Mouse (Mus musculus) adrenal gland, adult 18-20 months (tissue): ENCODE results near the gene Triobp. TPM values are rescaled to one million over a fixed set of nuclear protein-coding genes. Genes with fewer than 3 reads are reported as not detected.

Experiments
- DNase-seq, 2 experiments: peaks; one replicate each; pipeline ENCODE4 v3.0.0; 2021 to 2022; ENCODE audit warnings: low spot score in 2 of 2
- long read RNA-seq, 2 experiments: library from polyadenylated mRNA; stranded (forward); transcript quantifications; one replicate each; pipeline ENCODE4 v2.0.0; 2021
- total RNA-seq, 2 experiments: library from RNA; stranded (reverse); gene quantifications; 1 replicate in 1 of 2; 2 replicates in 1 of 2; pipeline ENCODE4 v1.2.3; 2021

Gene Triobp
- 100 to 1,000 TPM in 1 of 2 experiments, 10 to 100 TPM in 1; 97.1 to 105 TPM for total RNA-seq
- long read RNA-seq, experiment 1, transcript Triobp-206 (8 exons, 1,660 nt): minor isoform, 6 of 201 reads
- long read RNA-seq, experiment 1, transcript Triobp-201 (14 exons, 2,570 nt): major isoform, 163 of 201 reads
- long read RNA-seq, experiment 1, partial matches to known transcripts: 18 of 201 reads
- long read RNA-seq, experiment 1, other reads (novel, unspliced or antisense): 13 of 201 reads
- long read RNA-seq, experiment 2, transcript Triobp-201 (14 exons, 2,570 nt): major isoform, 323 of 409 reads
- long read RNA-seq, experiment 2, transcript Triobp-206 (8 exons, 1,660 nt): minor isoform, 8 of 409 reads
- long read RNA-seq, experiment 2, partial matches to known transcripts: 49 of 409 reads
- long read RNA-seq, experiment 2, other reads (novel, unspliced or antisense): 27 of 409 reads

DNA sequence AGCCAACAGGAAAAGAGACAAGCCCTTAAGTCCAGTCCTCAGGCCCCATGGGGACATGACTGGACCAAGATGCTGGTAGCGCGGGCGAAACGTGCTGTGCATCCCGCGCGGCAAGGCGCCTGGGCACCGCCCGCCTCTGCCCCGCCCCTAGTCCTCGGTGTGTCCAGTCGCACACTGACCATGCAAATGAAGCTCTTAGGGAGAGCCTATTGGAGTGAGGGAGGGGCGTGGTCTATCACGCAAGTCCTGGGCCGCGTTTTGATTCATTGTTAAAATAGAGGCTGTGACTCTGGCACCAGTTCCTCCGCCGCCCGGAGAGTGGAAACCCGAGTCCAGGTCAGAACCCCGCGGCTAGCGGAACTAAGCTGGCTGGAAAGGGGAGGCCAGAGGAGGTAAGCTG lies at the start of gene Triobp:
Gene Triobp, plus strand, starts transcription at position 68 of the 400 bp plus-strand sequence.
- peak; percentile 69 to 75 for DNase-seq

DNA sequence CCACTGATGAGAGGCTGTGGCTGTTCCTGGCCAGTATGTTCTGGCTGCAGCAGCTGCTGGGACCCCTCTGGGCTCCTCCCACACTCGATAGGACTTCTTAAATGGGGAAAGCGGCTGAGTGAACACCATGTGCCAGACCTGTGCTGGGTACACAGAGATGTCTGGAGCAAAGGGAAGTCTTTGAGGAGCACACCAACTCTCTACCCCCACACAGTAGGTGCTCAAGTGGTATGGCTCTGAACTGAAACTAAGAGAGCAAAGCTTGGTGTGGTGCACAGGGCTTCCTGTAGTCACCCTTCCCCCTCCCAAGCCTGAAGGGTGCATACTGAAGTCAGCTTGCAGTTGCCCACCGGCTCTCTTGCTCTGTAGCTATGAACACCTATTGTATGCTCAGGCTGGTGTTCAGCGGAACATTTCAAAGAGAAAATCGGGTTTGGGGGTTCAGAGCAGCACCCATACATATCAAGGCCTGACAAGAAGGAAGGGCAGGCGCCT lies 49.0 kb upstream of the Triobp start:
- DNase-seq: no peak

DNA sequence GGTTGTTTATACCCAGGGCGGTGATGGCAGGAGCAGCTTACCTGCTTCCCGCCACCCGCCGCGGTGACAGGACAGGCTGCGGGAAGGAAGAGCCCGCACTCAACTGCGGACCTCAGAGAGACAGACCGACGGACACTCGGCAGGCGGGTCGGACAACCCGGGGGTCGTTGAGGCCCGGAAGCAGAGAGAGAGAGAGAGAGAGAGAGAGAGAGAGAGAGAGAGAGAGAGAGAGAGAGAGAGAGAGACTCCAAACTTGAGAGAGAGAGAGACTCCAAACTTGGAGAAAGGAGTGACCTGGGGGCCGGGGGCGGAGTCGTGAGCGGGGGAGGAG lies 48.1 kb upstream of the Triobp start, which contains the start of gene Gm49510:
Gene Gm49510, plus strand, starts transcription at position 259 of the 331 bp plus-strand sequence.
- no peak for DNase-seq

DNA sequence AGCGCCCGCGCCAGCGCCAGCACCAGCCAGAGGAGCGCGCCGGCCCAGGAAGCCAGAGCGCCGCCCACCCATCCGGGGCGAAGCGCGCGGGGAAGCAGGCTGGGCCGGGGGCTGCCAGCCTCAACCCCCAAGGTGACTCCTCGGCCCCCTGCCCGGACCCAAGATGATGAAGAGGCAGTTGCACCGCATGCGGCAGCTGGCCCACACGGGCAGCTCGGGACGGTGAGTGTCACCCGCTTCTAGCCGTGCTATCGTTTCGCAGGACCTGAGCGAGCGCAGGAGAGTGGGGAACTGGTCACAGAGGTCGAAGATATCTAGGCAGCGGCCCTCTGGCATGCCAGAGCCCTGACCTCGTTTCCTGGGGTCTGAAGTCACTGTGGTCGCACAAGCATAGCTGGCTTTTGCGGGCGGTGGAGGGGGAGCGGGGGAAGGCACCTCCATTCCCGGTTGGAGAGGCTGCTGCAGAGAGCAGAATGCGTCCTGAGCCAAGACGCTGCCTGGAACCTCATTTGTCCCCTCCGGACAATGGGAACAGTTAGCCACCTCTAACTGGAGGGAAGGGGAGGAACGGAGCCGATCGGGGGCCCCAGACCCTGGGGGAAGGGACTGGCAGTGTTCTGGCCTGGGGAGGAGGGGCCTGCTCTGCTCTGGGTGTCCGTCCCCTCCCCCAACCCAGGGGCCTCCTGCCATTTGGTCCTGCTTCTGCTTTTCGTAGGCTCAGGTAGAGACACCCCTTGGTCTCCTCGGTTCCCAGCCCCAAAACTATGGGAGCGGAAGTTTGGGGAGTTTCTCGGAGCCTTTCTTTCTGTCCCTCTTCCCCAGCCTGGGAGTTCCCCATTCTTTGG lies 47.6 kb upstream of the Triobp start, which contains the start of gene Sh3bp1:
Gene Sh3bp1, plus strand, starts transcription at position 29 of the 845 bp plus-strand sequence.
- peak; percentile 37 to 67 for DNase-seq

DNA sequence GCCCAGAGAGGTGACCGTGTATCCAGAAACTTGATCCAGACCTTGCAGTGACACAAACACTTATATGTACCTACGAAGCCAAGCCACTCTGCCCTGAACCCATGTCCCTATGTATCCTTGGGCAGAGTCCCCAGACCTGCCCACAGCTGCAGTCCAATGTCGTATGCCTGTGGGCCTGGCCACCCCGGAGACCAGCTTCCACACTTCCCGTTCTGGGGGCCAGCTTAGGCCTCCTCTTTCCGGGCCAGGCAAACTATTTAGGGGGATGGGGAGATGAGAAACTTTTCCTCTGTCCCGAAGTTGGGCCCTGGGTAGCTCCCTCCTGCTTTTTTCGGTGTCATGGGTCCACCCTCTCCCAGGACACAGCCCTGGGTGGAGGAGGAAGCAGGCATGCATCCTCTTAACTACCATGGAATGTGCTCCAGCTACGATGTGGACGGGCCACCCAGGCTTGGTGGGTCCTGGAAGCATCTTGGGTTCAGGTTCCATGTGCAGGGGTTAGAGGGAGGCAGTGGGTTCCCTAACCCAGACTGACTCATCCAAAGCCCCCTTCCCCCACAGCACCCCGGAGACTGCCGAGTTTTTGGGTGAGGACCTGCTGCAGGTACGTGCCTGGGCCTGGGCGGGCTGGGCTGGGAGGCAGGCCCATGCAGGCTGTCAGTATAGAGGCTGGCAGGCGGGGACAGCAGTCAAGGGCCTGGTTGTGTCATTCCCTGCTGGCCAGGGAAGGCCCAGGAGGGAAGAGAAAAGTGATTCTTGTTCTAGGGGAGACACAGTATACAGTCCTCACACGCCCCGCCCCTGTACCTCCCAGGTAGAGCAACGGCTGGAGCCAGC lies 46.7 kb upstream of the Triobp start:
- no peak for DNase-seq

DNA sequence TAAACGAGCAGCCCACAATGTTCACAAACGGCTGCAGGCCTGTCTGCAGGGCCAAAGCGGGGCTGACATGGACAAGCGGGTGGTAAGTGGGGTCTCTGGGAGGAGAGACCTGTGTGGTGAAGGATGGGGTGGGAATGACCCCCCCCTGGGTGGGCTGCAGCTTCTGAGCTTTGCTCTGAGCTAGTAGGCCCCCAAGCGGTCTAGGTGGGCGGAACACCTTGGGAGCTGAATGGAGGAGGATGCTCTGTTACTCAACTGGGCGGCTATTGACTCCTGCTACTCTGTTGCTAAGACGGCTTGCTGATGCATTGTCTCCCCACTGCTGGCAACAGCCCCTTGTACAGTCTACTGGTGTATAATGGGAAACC lies 46.1 kb upstream of the Triobp start:
- no peak for DNase-seq

DNA sequence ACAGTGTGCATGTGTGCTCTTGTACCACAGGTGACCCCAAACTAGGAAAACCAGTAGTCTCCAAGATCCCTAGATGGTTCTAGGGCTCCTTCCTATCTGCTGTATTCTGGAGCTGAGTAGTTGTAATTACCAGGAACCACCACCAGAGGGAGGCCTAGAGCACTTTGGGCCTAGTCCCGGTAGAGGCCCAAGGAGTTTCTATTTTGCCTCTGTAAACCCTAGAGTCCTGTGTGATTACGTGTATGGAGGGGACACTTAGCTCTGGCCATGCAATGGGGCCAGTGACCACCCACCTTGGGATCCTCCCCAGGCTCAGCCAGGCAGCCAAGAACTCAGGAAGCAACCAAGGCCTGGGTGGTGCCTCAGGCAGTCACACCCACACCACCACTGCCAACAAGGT lies 44.3 kb upstream of the Triobp start:
- DNase-seq: peak; percentile 83 to 87

DNA sequence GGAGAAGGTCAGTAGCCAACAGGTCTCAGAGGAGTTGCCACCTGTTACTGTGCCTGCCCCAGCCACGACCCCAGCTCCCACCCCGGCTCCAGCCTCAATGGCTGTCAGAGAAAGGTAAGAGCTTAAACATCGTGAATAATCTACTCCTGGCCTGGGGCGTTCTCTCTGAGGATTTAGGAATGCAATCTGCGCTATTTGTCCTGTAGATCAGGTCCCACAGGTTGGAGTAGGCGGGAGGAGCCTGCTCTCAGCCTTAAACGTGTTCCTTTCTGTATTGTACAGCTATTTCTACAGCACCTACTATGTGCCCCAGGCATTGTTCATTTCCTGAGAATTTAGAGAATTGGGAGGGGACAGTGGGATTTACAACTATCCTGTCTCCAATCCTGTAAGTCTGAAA lies 39.1 kb upstream of the Triobp start:
- DNase-seq: no peak

DNA sequence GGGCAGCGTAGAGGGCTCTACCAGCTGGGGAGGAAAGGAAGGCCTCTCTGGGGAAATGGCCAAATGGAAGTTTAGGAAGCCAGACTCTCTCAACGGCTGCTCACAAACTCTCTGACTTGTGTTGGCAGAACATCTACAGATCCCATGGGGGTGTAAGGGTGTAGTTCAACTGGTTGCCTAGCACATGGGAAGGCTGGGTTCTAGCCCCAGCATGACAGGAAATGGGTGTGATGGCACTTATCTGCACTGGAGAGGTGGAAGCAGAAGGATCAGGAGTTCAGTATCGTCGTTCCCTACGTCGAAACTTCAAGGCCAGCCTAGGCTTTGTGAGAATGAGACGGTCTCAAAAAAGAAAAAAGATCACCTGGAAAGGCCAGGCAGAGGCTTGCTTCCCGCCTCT lies 38.5 kb upstream of the Triobp start:
- no peak for DNase-seq

DNA sequence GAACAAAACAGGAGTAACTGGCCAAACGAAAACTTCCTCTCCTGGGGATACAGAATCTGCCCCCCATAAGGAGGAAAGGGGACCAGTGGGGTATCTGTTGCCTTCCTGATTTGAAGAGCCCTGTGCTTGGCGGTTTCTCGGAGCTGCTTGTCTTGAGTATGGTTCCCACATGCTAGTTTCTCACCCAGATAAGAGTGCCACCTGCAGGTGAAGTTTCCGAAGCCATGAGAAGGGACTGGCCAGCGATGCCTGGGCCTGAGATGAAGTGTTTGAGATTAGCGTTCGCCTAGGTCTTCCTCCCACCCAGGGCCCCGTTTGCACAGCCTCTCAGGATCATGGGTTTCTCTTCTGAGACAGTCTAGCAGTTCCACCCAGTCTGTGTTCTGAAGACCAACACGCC lies 35.5 kb upstream of the Triobp start:
- DNase-seq: no peak

DNA sequence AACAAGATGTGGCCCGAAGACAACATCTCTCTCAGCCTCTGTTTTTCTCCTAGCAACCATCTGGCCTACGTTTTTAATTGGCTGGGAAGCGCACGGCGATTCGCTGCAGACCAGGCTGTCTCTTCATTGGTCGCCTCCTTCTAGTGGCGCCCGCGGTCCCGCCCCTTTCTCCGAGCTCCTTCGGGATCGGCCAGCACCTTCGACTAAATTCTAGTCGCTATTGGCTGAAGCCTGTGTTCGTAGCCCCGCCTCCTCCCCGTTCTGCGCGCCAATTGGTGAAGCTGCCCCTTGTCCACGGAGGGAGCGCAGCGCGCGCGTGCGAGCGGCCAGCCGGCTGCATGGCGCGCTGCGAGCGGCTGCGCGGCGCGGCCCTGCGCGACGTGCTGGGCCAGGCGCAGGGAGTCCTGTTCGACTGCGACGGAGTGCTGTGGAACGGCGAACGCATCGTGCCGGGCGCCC lies 33.9 kb upstream of the Triobp start, which contains the start of gene Pdxp:
Gene Pdxp, plus strand, starts transcription at position 288 of the 459 bp plus-strand sequence.
- DNase-seq: peak; percentile 79 to 80

DNA sequence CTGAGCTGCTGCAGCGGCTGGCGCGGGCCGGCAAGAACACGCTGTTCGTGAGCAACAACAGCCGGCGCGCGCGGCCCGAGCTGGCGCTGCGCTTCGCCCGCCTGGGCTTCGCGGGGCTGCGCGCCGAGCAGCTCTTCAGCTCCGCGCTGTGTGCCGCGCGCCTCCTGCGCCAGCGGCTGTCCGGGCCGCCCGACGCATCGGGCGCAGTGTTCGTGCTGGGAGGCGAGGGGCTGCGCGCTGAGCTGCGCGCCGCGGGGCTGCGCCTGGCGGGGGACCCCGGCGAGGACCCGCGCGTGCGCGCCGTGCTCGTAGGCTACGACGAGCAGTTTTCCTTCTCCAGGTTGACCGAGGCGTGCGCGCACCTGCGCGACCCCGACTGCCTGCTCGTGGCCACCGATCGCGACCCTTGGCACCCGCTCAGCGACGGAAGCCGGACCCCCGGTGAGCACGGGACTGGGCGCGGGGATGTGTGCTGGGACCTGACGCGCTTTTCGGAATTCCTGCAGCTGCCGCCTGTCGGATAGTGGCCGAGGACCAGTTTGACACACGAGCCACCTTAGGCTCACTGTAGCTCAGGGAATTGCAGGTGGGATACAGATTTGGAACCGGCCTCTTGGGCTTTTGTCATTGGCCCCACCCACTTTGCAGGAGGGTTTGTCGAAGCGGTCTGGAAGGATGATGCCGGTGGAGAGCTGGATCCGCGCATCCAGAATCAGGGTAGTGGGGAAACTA lies 33.3 kb upstream of the Triobp start:
- DNase-seq: peak in 1 of 2 experiments; percentile 31

DNA sequence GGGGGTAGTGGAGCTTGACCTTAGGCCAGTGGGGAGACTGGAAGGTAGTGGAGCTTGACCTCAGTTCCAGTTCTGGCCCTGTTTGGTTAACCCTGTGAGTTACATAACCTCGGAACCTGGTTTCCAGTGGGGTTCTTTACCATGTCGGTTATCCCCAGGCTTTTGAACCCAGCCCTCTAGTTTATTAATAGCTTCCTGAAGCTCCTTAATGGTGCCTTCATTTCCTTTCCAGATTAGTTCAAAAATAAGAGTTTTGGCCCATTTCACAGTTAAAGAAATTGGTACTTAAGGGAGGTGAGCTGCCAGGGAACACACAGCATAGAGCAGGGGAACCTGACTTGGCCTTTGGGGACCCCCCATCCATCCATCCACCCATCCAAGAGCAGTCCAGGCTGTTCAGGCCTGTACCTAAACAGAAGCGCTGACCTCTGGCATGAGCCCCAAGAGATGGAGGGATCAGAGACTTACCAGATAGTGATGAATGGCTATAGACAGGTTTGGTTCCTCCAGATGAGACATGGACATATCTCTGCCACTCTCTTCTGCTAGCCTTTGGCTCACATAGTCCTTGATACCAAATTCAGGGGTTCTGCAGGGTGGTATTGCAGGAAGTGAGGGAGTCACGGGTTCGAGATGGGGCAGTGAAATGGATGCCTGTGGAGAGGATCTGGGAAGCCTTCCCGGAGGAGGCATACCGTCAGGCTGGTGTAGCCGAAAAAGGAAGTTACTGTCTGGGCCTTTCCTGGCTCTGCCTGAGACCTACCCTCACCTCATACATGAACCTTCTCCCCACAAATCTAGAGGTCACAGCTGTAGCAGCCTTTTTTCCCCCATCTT lies 32.5 kb upstream of the Triobp start:
- DNase-seq: no peak

DNA sequence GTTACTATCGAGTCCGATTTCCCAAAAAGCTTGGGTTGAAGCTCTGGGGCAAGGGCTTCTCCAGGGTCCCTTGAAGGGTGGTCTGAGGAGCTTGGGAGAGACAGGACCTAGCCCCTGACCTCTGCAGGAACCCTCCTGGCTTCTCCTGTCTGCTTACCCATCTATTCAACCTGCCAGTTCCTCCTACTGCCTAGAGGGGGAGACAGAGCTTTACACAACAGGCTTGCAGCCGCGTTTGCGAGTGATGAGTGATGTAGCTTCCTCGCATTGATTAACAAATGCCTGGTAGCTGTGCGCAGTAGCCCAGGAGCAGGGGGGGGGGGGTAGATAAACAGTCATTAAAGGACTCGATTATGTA lies 31.9 kb upstream of the Triobp start:
- DNase-seq: peak; percentile 51 to 55

DNA sequence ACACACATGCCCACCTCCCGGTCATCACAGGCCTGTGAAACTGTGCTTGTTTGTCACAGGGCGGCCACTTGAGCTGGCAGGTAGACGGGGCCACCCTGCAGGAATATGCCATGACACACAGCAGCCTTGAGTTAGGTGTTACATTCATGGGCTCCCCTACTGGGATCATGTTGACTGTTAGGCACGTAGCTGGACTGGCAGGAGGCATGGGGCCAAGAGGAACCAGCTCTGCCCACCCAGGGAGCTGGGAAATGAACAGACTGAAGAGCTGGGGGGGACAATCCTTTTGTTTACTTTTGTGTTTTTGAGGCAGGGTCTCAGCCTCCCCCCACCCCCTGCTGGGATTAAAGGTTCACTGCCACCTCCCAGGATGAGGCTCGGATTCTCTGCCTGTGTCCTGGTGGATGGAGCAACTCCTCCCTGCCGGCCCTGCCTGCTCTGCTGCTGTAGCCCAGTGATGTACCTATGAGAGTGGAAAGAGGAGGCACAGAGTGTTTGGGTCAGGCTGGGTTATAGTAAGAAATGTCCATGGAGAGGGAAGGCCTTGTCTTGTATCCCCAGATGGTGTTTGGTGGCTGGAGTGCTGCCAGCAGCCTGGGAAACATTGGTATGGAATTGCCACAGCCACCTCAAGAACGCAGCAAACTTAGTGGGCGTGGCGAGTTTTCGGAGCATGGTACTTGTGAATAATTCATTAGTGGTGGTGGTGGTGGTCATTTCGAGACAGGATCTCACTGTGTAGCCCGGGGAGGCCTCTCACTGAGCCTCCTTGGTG lies 31.3 kb upstream of the Triobp start:
- DNase-seq: no peak

DNA sequence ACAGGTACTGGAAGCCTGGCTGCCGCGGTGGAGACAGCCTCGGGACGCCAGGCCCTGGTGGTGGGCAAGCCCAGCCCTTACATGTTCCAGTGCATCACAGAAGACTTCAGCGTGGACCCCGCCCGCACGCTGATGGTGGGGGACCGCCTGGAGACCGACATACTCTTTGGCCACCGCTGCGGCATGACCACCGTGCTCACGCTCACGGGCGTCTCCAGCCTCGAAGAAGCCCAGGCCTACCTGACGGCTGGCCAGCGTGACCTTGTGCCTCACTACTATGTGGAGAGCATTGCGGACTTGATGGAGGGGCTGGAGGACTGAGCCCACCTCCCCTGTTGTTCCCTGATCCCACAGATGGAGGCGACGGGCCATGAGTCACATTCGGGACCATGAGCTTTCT lies 29.4 kb upstream of the Triobp start:
- DNase-seq: no peak

DNA sequence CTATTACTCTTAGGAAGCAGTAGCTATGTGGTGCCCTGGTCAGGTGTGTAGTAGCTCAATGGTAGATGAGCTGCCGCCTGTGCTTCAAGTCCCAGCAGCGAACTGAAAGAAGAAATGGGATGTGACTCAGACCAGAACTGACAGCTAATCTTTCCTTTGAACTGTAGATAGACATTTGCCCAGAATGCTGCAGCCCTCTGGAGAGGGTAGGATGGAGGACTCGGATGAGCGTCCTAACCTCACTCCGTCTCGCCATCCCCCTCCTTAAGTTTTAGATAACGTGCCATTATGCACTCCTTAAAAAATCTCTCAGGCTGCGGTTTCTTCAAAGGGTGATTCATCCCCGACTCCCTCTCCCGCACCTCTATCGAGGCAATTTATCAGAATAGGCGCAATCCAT lies 27.6 kb upstream of the Triobp start:
- DNase-seq: no peak

DNA sequence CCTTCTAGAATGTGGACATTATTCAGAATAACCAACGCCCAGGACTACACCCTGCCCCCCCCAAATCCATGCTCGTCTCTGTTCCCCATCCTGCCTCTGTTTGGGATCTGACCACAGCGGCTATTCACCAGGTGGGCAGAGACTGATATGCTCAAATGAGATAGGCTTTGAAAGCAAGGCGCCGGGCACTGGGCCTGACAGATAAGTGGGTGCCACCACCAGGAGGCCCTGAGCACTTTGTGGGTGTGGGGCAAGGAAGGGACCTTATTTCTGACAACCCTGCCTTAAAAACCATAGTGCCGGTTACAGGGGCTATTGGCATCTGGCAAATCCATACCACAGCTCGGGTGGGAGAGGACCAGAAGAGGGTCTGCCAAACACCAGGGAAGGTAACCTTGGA lies 24.8 kb upstream of the Triobp start:
- no peak for DNase-seq

DNA sequence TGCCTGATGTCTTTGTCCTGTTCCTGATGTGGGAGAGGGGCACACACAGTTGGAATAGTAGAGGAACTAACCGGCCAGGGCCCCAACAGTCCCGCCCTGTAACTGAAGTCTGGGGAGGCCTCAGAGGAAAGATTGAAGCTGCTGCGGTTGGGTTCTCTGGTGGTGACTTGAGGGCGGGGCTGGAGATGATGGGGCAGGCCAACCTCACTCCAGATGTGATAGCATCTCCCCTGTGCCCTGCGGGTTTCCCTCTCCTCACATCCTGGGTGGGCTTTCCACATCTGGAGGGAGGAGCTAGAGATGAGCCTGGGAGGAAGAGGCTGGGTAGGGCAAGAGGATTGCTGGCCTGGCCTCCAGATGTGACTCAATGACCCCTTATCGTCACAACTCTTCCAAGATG lies 23.9 kb upstream of the Triobp start:
- no peak for DNase-seq
